Mouse (Mus musculus) cerebral cortex, adult 2 months (tissue): Measurements from ENCODE around the gene Teddm1b.

Source experiments
- WGBS: fragments of 180-500 bp; shearing (Covaris S2); methylation state at CpG from one replicate; pipeline ENCODE4 v1.1.7; 2018; 5-methylcytosine and 5-hydroxymethylcytosine counted together

Gene Teddm1b

DNA sequence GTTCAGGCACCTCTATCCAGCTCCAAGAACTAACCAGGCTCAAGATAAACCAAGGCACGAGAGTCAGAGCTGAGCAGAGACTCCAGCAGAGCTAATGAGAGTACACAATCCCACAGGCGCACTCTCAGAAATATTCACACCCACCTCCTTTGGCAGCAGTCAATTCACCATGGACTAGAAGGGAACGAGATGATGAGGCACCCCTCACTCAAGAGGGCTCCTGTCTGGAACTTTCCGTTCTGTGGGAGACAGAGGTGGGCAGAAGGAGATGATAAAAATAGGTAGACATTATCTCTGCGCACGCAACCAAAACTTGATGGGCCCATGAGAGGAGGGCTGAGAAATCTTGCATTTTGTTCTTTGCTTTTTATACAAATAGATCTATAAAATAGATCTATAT, at the start of gene Teddm1b:
Teddm1b (plus strand) TSS at position 301 of the 400 bp plus-strand sequence.
- 64% methylated on average over 6 of the region's 6 CpGs for WGBS

- 82% methylated on average over 4 of the region's 4 CpGs for WGBS
These were observed 43.4 kb upstream of the Teddm1b start for GRCm38 (mm10) chr1:153830746-153831145.

GRCm38 (mm10) chr1:153836036-153836435, 38.1 kb upstream of the Teddm1b start:
- 58% methylated on average over 4 of the region's 4 CpGs for WGBS

GRCm38 (mm10) chr1:153842121-153842740, 31.9 kb upstream of the Teddm1b start:
- 57% methylated on average over 11 of the region's 11 CpGs for WGBS

- WGBS: 99% methylated on average over 8 of the region's 8 CpGs
These were observed 30.1 kb upstream of the Teddm1b start, which contains the start of gene Rgsl1 for GRCm38 (mm10) chr1:153844042-153844441. Gene Rgsl1, minus strand, starts transcription at chr1:153844142.

- 74% methylated on average over 7 of the region's 7 CpGs for WGBS
These were observed 27.7 kb upstream of the Teddm1b start for GRCm38 (mm10) chr1:153846420-153846819.

DNA sequence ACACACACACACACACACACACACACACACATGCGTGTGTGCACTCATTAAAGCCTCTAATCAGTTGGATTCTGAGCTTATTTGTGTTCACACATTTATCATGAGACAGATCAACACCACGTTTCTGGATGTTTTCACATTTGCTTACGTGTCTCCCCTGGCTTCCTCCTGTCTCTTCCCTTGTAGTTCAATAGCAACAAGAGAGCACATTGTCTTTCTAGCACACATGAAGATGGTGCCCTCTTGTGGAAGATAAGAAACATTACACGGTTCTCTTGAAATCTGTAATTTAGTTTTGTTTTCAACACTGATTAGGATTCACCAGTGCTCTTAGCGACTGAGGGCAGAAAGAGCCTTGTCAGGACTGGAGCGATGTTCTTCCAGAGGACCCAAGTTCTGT, 27.3 kb upstream of the Teddm1b start:
- WGBS: 24% methylated on average over 6 of the region's 6 CpGs

DNA sequence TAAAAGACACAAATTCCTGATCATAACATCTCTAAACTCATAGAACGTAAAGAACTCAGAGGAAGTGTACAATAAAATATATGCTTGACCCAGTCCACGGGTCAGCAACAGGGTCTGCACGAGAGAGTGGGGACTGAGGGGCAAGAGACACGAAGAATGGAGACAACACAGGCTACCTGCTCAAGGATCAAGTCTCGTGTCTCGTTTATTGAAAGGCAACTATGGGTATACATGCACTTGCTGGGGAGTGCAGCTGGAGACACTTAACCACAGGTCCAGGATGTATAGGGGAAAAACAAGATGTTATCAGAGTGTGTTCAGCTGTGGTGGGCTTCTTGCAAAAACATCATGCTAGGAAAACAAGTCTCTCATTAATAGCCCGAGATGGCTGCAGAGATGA, 21.4 kb upstream of the Teddm1b start:
- WGBS: 84% methylated on average over 7 of the region's 7 CpGs

DNA sequence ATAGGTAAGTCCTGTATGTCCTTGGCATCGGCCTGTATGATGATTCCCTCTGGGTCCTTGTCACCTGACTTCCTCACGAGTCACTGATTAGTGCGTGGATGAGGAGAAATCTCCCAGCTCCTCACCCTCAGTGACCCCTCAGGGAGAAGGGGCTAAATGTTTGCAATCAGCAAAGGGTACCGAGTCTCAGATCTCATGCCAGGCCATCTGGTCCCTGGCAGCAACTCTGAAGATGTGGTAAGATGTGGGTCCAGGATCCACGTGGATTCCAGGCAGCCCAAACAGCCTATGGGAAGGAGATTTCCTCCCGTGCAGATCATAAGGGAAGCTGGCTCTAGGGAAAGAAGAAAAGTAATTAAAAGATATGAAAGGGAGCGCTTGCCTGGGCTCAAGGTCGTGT, 18.2 kb upstream of the Teddm1b start:
- WGBS: 77% methylated on average over 8 of the region's 8 CpGs

DNA sequence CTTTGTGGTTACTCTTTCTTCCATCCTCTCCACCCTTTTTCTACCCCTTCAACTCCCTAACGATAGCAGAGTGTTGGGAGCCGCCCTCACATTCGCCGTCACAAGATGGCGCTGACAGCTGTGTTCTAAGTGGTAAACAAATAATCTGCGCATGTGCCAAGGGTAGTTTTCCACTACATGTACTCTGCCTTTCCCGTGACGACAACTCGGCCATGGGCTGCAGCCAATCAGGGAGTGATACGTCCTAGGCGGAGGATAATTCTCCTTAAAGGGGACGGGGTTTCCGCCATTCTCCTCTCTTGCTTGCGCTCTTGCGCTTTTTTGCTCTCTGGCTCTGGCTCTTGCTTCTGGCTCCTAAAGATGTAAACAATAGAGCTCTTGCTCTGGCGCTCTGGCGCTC, 6.2 kb downstream of the Teddm1b start:
- 91% methylated on average over 17 of the region's 17 CpGs for WGBS

DNA sequence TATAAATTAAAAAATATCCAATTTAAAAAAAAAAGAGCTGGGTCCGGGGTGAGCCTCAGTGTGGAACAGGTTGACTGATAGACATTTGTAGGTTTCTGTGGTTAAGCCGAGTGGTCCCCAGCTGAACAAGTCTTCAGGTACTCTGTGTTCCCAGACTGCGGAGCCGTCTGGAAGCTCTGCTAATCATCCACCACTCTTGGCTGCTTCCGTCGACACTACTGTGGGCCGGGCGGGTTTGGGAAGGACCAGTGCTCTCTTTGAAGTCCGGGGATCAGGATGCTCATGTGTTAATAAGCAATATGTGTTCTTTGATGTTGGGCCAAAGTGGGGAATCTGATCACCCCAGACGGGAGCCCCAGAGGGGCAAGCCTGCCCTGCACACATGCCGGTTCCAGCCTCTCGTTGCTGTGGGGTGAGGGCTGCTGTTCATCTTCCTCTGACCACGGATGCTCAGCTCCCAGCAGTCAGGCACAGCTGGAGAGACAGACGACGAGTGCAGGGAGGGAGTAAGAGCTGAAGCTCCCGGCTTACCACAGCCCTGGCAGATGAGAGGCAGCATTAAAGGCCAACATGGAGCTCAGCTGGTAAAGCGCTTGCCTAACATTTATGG, 12.0 kb downstream of the Teddm1b start:
- WGBS: 65% methylated on average over 17 of the region's 17 CpGs

GRCm38 (mm10) chr1:153890121-153890520, 16.0 kb downstream of the Teddm1b start:
- WGBS: 97% methylated on average over 10 of the region's 10 CpGs

GRCm38 (mm10) chr1:153891442-153891841, 17.3 kb downstream of the Teddm1b start, which contains the start of gene Teddm1a:
Gene Teddm1a, plus strand, starts transcription at chr1:153891742.
- WGBS: 71% methylated on average over 4 of the region's 4 CpGs

GRCm38 (mm10) chr1:153893746-153894145, 19.6 kb downstream of the Teddm1b start:
- 53% methylated on average over 2 of the region's 2 CpGs for WGBS

GRCm38 (mm10) chr1:153894201-153894893, 20.2 kb downstream of the Teddm1b start:
- WGBS: 41% methylated on average over 8 of the region's 8 CpGs

DNA sequence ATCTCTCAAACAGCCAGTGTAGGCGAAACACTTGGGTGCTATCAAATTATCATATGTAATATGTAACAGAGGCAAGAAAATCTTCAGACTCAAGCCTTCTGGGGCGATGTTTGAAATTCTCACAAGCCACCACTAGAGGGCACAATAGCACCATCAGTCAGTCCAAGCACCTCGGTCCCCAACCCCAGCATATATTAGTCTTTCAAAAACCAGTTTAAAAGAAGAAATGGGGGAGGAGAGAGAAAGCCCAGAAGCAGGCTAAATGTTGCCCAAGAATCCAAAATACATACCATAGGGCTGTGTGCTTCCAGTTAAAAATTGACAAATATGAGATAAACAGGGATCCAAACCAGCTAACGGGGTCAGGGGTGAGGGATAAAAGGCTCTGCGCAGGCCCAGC, 20.8 kb downstream of the Teddm1b start:
- WGBS: 31% methylated on average over 5 of the region's 5 CpGs

DNA sequence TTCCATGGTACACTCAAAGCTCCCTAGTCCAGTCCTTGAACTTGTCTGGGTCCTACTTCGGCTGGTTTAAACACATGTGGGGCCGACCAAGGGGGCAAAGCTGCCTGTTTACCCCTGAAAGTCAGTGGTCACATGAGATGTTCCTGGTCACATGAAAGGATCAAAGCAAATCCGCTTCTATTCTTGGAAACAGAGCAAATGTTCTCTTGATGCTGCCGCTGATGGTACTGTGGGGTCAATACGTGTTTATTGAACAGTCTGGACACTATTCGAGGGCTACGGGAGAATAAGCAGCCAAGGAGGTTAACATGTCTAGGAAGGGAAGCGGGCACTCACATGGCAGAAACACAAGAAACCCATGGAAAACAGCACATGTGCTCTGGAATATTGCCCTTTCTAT, 23.1 kb downstream of the Teddm1b start:
- WGBS: 82% methylated on average over 8 of the region's 8 CpGs

DNA sequence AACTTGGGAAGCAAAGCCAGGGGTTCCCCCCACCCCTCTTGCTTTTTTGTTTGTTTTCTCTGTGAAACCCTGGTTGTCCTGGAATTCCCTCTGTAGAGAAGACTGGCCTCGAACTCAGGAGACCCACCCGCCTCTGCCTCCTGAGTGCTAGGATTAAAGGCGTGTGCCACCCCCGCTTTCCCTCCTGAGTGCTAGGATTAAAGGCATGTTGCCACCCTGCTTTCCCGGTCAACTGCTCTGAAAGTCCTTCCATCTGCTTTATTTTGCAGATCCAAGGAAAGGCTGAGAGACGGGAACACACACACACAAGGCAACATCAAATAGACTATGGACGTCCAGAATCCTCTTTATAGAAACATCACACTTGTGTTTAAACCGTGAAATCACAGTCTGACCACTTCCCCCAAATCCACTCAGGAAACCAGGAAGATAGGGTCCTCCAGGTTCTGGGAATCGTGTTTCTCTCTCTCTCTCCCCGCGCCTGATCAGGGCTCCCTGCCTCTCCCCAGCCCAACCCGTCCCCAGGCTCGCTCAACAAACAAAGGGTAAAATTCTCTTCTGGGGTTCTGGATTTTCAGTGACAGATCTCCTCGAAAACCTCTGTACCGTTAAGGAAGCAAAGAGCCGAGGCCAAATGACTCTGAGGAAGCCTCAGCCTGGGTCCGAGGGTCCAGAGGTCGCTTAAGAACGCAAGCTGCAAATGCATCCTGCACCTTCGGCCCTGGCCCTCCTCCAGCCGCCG, 25.0 kb downstream of the Teddm1b start:
- WGBS: 8% methylated on average over 22 of the region's 22 CpGs

DNA sequence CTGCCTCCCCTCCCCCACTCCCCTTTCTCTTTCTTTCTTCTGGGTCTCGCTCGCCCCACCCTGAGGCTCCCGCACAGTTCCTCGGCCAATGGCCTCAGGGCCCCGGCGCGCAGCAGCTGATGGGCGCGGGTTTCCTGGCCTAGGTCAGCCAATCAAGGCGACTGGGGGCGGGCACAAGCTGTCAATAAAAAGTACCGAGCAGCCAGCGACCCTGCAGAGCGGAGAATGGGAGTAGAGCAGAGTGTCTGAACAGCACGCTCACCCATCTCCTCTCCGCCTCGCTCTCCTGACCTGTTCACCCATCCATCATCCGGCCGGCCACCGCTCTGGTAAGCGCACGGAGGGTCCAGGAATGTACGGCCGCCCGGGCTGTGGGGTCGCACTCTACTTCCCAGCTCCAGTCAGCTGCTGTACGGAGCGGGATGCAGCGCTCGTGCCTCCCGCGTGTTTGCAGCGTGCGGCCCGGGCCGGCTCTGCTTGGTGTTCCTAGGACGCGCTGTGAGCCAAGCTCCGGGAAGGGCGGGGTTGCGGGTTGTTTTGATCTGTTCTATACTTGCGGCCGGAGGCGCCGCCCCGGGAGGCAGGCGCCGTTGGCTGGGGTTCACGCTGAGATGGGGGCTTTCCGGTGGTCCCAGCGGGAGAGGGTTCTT, 25.7 kb downstream of the Teddm1b start, which contains the start of the genes Glul and Teddm2:
Glul (plus strand) TSS at position 214 of the 650 bp plus-strand sequence.
Teddm2 (minus strand) TSS at position 498 of the 650 bp plus-strand sequence.
- under 1% methylated on average over 51 of the region's 51 CpGs for WGBS

DNA sequence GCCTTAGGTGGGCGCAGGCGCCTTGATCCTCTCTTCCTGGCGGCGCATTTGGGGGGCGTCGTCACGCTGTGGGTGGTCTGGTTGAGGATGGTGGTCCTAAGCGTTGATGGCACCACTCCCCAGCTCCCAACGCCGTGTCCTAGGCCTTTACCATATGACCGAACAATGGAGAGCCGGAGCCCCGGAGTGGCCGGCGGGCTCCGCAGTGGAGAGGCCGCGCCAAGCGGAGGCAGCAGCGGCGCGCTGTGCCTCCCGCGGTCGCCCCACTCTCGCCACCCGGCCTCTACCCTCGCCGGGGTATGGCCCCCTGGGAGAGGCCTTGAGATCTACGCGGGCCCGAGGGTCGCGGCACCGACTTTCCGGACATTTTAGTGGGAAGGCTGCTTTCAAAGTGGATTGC, 26.2 kb downstream of the Teddm1b start:
- under 1% methylated on average over 36 of the region's 36 CpGs for WGBS
